In genomic region chr6:145972107-145972506, GRCm38 (mm10) we compare ENCODE assay signal across 24 mouse cellular contexts. TPM values are rescaled to one million over a fixed set of nuclear protein-coding genes. Genes with fewer than 3 reads are reported as not detected.
DNase-seq lines count a peak whose midpoint lies in the region; ATAC-seq lines count a peak whose summit lies in the region.
"Had no signal": no experiment of that assay in that cellular context is flagged by ENCODE, and none has a peak within 500 bp of the region (broad histone marks: within the 10 kb centered on the region; RNA-seq: fewer than 3 reads in every experiment).

No protein-coding gene starts in this region.

- no peak overlapping the region for H3K4me3 ChIP-seq in midbrain, embryonic 11.5 days (ENCODE audit: low read depth, low read length)
- H3K4me3 ChIP-seq in midbrain, embryonic 13.5 days (replicated peaks): no peak overlapping the region
- no peak overlapping the region for H3K4me3 ChIP-seq in brown adipose tissue, adult 24 weeks (ENCODE audit: insufficient read depth, low read depth, low read length)
- H3K4me3 ChIP-seq in limb, embryonic 10.5 days: no peak overlapping the region
- H3K4me3 ChIP-seq in hindbrain, embryonic 14.5 days (replicated peaks; ENCODE audit: low read length): no peak overlapping the region
- H3K4me3 ChIP-seq: forebrain, embryonic 10.5 days; forebrain, embryonic 13.5 days; heart, embryonic 12.5 days; heart, embryonic 15.5 days; hindbrain, embryonic 15.5 days had no signal

- 78% methylated on average over 4 of the region's 4 CpGs for WGBS in midbrain, embryonic 11.5 days
- 84% methylated on average over 4 of the region's 4 CpGs for WGBS in midbrain, embryonic 13.5 days
- 86% methylated on average over 4 of the region's 4 CpGs for WGBS in limb, embryonic 10.5 days
- WGBS in hindbrain, embryonic 14.5 days: 81% methylated on average over 4 of the region's 4 CpGs

- H3K27me3 ChIP-seq in midbrain, embryonic 11.5 days (ENCODE audit: control insufficient read depth, insufficient read depth, low read length): no peaks in the 10 kb centered on the region
- no peaks in the 10 kb centered on the region for H3K27me3 ChIP-seq in midbrain, embryonic 13.5 days
- H3K27me3 ChIP-seq in limb, embryonic 10.5 days (ENCODE audit: low read depth, poor library complexity, severe bottlenecking): no peaks in the 10 kb centered on the region
- no peaks in the 10 kb centered on the region for H3K27me3 ChIP-seq in hindbrain, embryonic 14.5 days (ENCODE audit: control insufficient read depth, insufficient read depth, low read length)
- H3K27me3 ChIP-seq: forebrain, embryonic 13.5 days; heart, embryonic 12.5 days; heart, embryonic 15.5 days; hindbrain, embryonic 15.5 days had no signal

- DNase-seq in midbrain, embryonic 11.5 days (ENCODE audit: low spot score, missing footprints): peak; percentile 72
- no peak for DNase-seq in limb, embryonic 10.5 days (ENCODE audit: low spot score)
- DNase-seq in hindbrain, embryonic 14.5 days (ENCODE audit: low spot score): no peak
- no peak for DNase-seq in urinary bladder, adult 2 months (ENCODE audit: low spot score)
- DNase-seq: adrenal gland, adult 8-10 months; cerebellum, adult 11-12 months; cerebellum, adult 8-10 months; cerebellum, postnatal 10 days; cerebellum, postnatal 36 days; embryo, embryonic 11 days; gastrocnemius, postnatal 10 days; gastrocnemius, postnatal 36 days; heart, adult 11 months; heart, postnatal 10 days; heart, postnatal 4 days had no signal

- no peaks in the 10 kb centered on the region for H3K9me3 ChIP-seq in midbrain, embryonic 11.5 days (ENCODE audit: control insufficient read depth, low read length)
- no peaks in the 10 kb centered on the region for H3K9me3 ChIP-seq in midbrain, embryonic 13.5 days
- no peaks in the 10 kb centered on the region for H3K9me3 ChIP-seq in limb, embryonic 10.5 days (replicated peaks)
- H3K9me3 ChIP-seq in hindbrain, embryonic 14.5 days (ENCODE audit: control insufficient read depth, low read length): no peaks in the 10 kb centered on the region
- H3K9me3 ChIP-seq: forebrain, embryonic 10.5 days; forebrain, embryonic 13.5 days; heart, embryonic 15.5 days; hindbrain, embryonic 15.5 days had no signal

- H3K4me2 ChIP-seq in midbrain, embryonic 11.5 days: no peak overlapping the region
- H3K4me2 ChIP-seq in midbrain, embryonic 13.5 days (replicated peaks): no peak overlapping the region
- H3K4me2 ChIP-seq in hindbrain, embryonic 14.5 days (replicated peaks): no peak overlapping the region
- H3K4me2 ChIP-seq: forebrain, embryonic 13.5 days; heart, embryonic 12.5 days; heart, embryonic 15.5 days; hindbrain, embryonic 15.5 days had no signal

- no peak overlapping the region for H3K27ac ChIP-seq in midbrain, embryonic 11.5 days (ENCODE audit: low read depth, low read length)
- no peak overlapping the region for H3K27ac ChIP-seq in midbrain, embryonic 13.5 days
- H3K27ac ChIP-seq in brown adipose tissue, adult 24 weeks (replicated peaks; ENCODE audit: low read depth, low read length): peak overlapping the region; percentile 48
- H3K27ac ChIP-seq in limb, embryonic 10.5 days: peak overlapping the region; percentile 19; the same call in 1 of the 2 replicates
- no peak overlapping the region for H3K27ac ChIP-seq in hindbrain, embryonic 14.5 days
- H3K27ac ChIP-seq: forebrain, embryonic 10.5 days; forebrain, embryonic 13.5 days; heart, embryonic 15.5 days; hindbrain, embryonic 15.5 days had no signal

- H3K9ac ChIP-seq in midbrain, embryonic 11.5 days (ENCODE audit: low read length): no peak overlapping the region
- H3K9ac ChIP-seq in midbrain, embryonic 13.5 days (replicated peaks): no peak overlapping the region
- no peak overlapping the region for H3K9ac ChIP-seq in hindbrain, embryonic 14.5 days
- H3K9ac ChIP-seq: forebrain, embryonic 13.5 days; heart, embryonic 12.5 days; heart, embryonic 15.5 days; hindbrain, embryonic 15.5 days had no signal

- ATAC-seq in midbrain, embryonic 11.5 days (ENCODE audit: low FRiP score): no peak
- no peak for ATAC-seq in midbrain, embryonic 13.5 days
- no peak for ATAC-seq in hindbrain, embryonic 14.5 days (ENCODE audit: low FRiP score)
- ATAC-seq: activated CD4-positive, CD25-positive, alpha-beta regulatory T cell, adult 4 months; forebrain, embryonic 13.5 days; forebrain, embryonic 16.5 days had no signal

- H3K36me3 ChIP-seq in midbrain, embryonic 11.5 days (ENCODE audit: control insufficient read depth, insufficient read depth, low read length): no peaks in the 10 kb centered on the region
- H3K36me3 ChIP-seq in midbrain, embryonic 13.5 days: no peaks in the 10 kb centered on the region
- H3K36me3 ChIP-seq in limb, embryonic 10.5 days: no peaks in the 10 kb centered on the region
- H3K36me3 ChIP-seq in hindbrain, embryonic 14.5 days (replicated peaks; ENCODE audit: control insufficient read depth, insufficient read depth): no peaks in the 10 kb centered on the region
- H3K36me3 ChIP-seq: forebrain, embryonic 10.5 days; heart, embryonic 12.5 days; heart, embryonic 15.5 days; hindbrain, embryonic 15.5 days had no signal

- no peaks in the 10 kb centered on the region for H3K4me1 ChIP-seq in midbrain, embryonic 11.5 days (ENCODE audit: control insufficient read depth, insufficient read depth, low read length)
- 0 out of 2 replicates have a peak, but pooled peaks cover 7% of the 10 kb centered on the region for H3K4me1 ChIP-seq in midbrain, embryonic 13.5 days (replicated peaks)
- peaks cover 11% of the 10 kb centered on the region; the same call in 1 of the 2 replicates for H3K4me1 ChIP-seq in brown adipose tissue, adult 24 weeks (ENCODE audit: control insufficient read depth, insufficient read depth, insufficient read length, low read length)
- peaks cover 12% of the 10 kb centered on the region; the same call in 1 of the 2 replicates for H3K4me1 ChIP-seq in limb, embryonic 10.5 days
- H3K4me1 ChIP-seq in hindbrain, embryonic 14.5 days (replicated peaks; ENCODE audit: control insufficient read depth, insufficient read depth, low read length): 0 out of 2 replicates have a peak, but pooled peaks cover 4% of the 10 kb centered on the region
- H3K4me1 ChIP-seq: forebrain, embryonic 13.5 days had no signal

RNA-seq across cellular contexts. Expression of gene Sspn, which starts 40.7 kb away (rescaled TPM):
- polyA plus RNA-seq in midbrain, embryonic 11.5 days (2014; fragmentation: Nextera tagmentation; extraction: Ambion mirVana): 2.6 and 3.1 TPM in 2 replicates
- 2.1 and 2.8 TPM in 2 replicates for polyA plus RNA-seq in midbrain, embryonic 13.5 days (2015; fragmentation: Nextera tagmentation; extraction: Ambion mirVana)
- 20.9 and 26.7 TPM in 2 replicates for polyA plus RNA-seq in brown adipose tissue, adult 24 weeks (2012; ENCODE audit: insufficient read depth, insufficient read length, missing spikeins)
- polyA plus RNA-seq in limb, embryonic 10.5 days (2016; fragmentation: Nextera tagmentation; extraction: Ambion mirVana): 1.9 and 4.6 TPM in 2 replicates
- 3.2 and 3.4 TPM in 2 replicates for polyA plus RNA-seq in hindbrain, embryonic 14.5 days (2014; fragmentation: Nextera tagmentation; extraction: Ambion mirVana)
- 34.5 and 54.4 TPM in 2 replicates for polyA plus RNA-seq in urinary bladder, adult 2 months (2012; rRNA removed)
- polyA plus RNA-seq: activated CD4-positive, CD25-positive, alpha-beta regulatory T cell, adult 4 months had no signal

Comparison
In these comparisons a context has a peak if more than half of its experiments do, and no peak if none do; other contexts are left out.
1. H3K27ac ChIP-seq: peak in brown adipose tissue, adult 24 weeks (single experiment) and limb, embryonic 10.5 days (single experiment); none in midbrain, embryonic 11.5 days (single experiment), midbrain, embryonic 13.5 days (single experiment) and hindbrain, embryonic 14.5 days (single experiment).